Mouse (Mus musculus): ENCODE data around the gene Nipal3. TPM values are rescaled to one million over a fixed set of nuclear protein-coding genes. Genes with fewer than 3 reads are reported as not detected.

The Nipal3 gene
- polyA plus RNA-seq, 1 experiment from 2014 or later = 6.8 TPM

DNA sequence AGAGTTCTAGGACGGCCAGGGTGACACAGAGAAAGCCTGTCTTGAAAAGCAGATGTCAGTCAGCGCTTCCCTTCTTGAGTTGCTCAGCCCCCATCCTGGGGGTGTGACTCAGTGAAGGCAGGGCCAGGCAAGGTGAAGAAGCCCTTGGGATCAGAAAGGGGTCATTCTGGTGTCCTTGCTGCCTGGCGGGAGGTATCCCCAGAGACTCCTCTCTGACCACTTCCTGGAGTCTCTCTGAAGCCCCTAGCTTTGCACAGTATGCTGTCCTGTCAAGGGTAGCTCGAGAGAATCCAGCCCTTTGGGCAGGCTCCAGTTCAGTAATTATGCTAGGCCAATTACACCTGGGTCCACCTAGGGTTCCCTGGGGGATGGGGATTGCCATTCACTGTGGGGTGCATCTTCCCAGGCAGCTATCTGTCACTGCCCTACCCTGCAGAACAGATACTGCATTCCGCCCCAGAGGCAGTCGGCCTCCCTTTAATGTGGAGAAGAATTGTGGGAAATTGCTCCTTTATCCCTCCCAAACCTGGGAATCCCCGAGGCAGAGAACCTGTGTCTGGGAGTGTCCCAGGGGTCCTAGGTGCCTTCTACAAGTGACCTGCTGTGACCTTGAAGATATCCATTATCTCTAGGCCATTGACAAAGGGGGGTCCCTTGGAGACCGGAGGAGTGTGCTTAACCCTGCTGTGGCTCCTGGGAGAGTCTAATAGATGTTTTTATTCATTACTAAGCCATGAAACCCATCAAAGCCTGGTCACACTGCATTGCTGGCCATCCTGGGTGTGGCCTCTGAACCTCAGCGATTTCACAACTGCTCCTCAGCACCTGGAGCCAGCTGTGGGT lies 37.2 kb upstream of the Nipal3 start:
- Histone ChIP-seq H3K36me3 (ENCODE audit: insufficient read depth, low read length) (no peaks in the 10 kb centered on the region), H3K27me3 (ENCODE audit: insufficient read depth, low read length) (no peaks in the 10 kb centered on the region), H3K4me1 (replicated peaks; ENCODE audit: insufficient read depth, low read length) (no peaks in the 10 kb centered on the region), H3K4me2 (ENCODE audit: low read length) (no peak overlapping the region), H3K4me3 (replicated peaks; ENCODE audit: low read depth, low read length) (no peak overlapping the region), H3K27ac (no peak overlapping the region), H3K9ac (ENCODE audit: low read depth, low read length) (no peak overlapping the region), H3K9me3 (replicated peaks; ENCODE audit: low read length) (peaks cover 6% of the 10 kb centered on the region)
- DNase-seq (ENCODE audit: low spot score) (no peak), ATAC-seq (replicated peaks; ENCODE audit: low FRiP score, low read depth) (no peak; the same call in 1 of the 2 replicates)
- TF ChIP-seq CTCF (IDR thresholded peaks at IDR 0.05; ENCODE audit: low read depth) = no peak
- WGBS = 55% methylated on average over 9 of the region's 9 CpGs

DNA sequence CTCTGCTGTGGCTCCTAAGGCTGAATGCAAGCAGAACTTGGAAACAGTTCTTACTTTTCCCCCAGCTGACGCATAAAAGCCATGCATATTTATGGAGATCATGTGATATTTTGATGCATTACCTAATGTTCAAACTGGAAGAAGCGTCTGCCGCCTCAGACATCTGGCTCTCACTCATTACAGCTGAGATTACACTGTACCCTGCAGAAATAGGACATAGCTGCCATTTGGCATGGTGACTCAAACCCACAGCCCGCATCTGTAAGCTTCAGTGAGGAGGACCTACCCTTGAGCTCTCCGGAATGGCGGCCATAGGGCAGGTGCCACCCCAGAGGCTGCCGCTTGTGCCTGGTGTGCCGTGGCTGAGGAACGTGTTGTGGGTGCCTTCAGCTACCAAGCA lies 36.4 kb upstream of the Nipal3 start:
- Histone ChIP-seq H3K9ac (ENCODE audit: low read depth, low read length) (no peak overlapping the region), H3K4me1 (replicated peaks; ENCODE audit: insufficient read depth, low read length) (peaks cover under 1% of the 10 kb centered on the region; the same call in 1 of the 2 replicates), H3K4me2 (ENCODE audit: low read length) (no peak overlapping the region), H3K27ac (no peak overlapping the region), H3K27me3 (ENCODE audit: insufficient read depth, low read length) (no peaks in the 10 kb centered on the region), H3K9me3 (replicated peaks; ENCODE audit: low read length) (peaks cover 6% of the 10 kb centered on the region), H3K36me3 (ENCODE audit: insufficient read depth, low read length) (no peaks in the 10 kb centered on the region), H3K4me3 (replicated peaks; ENCODE audit: low read depth, low read length) (no peak overlapping the region)
- DNase-seq (ENCODE audit: low spot score) = no peak
- WGBS = 87% methylated on average over 9 of the region's 9 CpGs
- ATAC-seq (replicated peaks; ENCODE audit: low FRiP score, low read depth) = no peak
- no peak for TF ChIP-seq CTCF (IDR thresholded peaks at IDR 0.05; ENCODE audit: low read depth)

DNA sequence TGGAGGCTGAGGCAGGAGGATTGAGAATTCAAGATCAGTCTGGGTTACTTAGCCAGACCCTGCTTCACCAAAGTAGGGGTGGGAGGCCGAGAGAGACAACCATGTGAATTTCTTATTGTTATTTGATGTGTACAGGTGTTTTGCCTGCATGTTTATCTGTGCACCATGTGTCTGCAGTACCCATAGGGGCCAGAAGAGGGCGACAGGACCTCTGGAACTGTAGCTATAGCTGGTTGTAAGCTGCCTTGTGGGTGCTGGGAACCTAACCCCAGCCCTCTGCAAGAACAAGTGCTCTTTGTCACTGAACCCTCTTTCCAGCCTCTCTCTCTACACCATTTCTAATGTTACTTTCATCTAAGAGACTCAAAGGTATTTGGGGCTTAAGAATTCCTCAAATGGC lies 35.4 kb upstream of the Nipal3 start:
- Histone ChIP-seq H3K4me3 (replicated peaks; ENCODE audit: low read depth, low read length) (no peak overlapping the region), H3K27ac (no peak overlapping the region), H3K27me3 (ENCODE audit: insufficient read depth, low read length) (no peaks in the 10 kb centered on the region), H3K9me3 (replicated peaks; ENCODE audit: low read length) (peaks cover 6% of the 10 kb centered on the region), H3K9ac (ENCODE audit: low read depth, low read length) (no peak overlapping the region), H3K4me1 (replicated peaks; ENCODE audit: insufficient read depth, low read length) (peaks cover 5% of the 10 kb centered on the region; the same call in 1 of the 2 replicates), H3K4me2 (ENCODE audit: low read length) (no peak overlapping the region), H3K36me3 (ENCODE audit: insufficient read depth, low read length) (no peaks in the 10 kb centered on the region)
- DNase-seq (ENCODE audit: low spot score) = no peak
- TF ChIP-seq CTCF (IDR thresholded peaks at IDR 0.05; ENCODE audit: low read depth) = peak; percentile 23; the same call in 1 of the 2 replicates
- no peak for ATAC-seq (replicated peaks; ENCODE audit: low FRiP score, low read depth)
- WGBS = 80% methylated on average over 2 of the region's 2 CpGs

DNA sequence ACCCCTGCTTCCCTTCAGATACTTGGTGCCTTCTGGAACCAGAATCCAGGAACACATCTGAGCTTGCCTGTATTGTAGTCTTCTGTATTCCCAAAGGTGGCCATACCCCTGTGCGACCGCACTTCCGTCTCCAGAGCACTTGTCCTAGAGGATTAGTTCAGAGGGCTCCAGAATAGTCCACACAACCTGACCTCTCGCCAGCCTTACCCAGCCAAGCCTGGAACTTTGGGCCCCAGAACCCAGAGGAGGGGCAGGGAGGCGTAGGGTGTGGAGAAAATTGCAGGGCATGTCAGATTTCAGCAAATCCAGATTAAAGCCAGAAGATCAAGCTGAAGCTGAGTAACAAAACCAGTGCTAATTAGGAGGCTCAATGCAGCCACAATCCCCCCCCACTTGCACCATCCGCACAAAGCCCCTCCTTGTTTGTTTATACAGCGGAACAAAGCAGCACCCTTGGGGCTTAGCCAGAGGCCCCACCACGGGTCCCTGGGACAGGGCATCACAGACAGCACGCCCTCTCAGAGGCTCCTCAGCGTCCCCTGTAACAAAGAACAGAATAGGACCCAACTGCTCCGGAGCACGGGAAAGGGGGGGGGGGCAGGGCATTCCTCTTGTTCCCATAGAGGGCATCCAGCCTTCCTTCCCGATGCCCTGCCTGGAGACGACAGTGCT lies 31.3 kb upstream of the Nipal3 start:
- H3K27me3 ChIP-seq (ENCODE audit: insufficient read depth, low read length) = no peaks in the 10 kb centered on the region
- peaks cover 6% of the 10 kb centered on the region for H3K9me3 ChIP-seq (replicated peaks; ENCODE audit: low read length)
- no peak overlapping the region for H3K4me3 ChIP-seq (replicated peaks; ENCODE audit: low read depth, low read length)
- no peak overlapping the region for H3K9ac ChIP-seq (ENCODE audit: low read depth, low read length)
- H3K4me1 ChIP-seq (replicated peaks; ENCODE audit: insufficient read depth, low read length) = peaks cover 5% of the 10 kb centered on the region; the same call in 1 of the 2 replicates
- no peak for TF ChIP-seq CTCF (IDR thresholded peaks at IDR 0.05; ENCODE audit: low read depth)
- H3K27ac ChIP-seq = no peak overlapping the region
- H3K4me2 ChIP-seq (ENCODE audit: low read length) = no peak overlapping the region
- no peak for DNase-seq (ENCODE audit: low spot score)
- ATAC-seq (replicated peaks; ENCODE audit: low FRiP score, low read depth) = no peak
- H3K36me3 ChIP-seq (ENCODE audit: insufficient read depth, low read length) = no peaks in the 10 kb centered on the region
- WGBS = 36% methylated on average over 14 of the region's 14 CpGs

DNA sequence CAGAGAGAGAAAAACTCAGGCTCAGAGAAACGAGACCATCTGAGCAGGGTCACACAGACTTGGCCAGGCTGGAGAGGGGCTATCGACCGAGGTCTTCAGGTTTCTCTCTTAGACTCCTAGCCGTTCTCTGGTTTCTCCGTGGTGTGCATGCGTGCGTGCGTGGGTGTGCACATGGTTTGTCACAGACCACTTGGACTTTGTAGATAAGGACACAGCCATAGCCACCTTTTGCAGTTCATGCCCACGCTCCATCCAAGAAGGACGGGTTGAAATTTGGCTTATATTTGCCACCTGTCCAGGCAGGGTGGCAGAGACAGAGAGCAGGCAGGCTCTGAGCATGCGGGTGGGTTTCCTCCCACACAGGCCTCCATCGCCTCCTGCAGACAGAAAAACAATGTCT lies 30.2 kb upstream of the Nipal3 start:
- H3K27ac ChIP-seq = no peak overlapping the region
- H3K36me3 ChIP-seq (ENCODE audit: insufficient read depth, low read length) = no peaks in the 10 kb centered on the region
- H3K4me1 ChIP-seq (replicated peaks; ENCODE audit: insufficient read depth, low read length) = peaks cover 5% of the 10 kb centered on the region; the same call in 1 of the 2 replicates
- ATAC-seq (replicated peaks; ENCODE audit: low FRiP score, low read depth) (no peak), DNase-seq (ENCODE audit: low spot score) (no peak)
- H3K27me3 ChIP-seq (ENCODE audit: insufficient read depth, low read length) = no peaks in the 10 kb centered on the region
- H3K4me3 ChIP-seq (replicated peaks; ENCODE audit: low read depth, low read length) = no peak overlapping the region
- TF ChIP-seq CTCF (IDR thresholded peaks at IDR 0.05; ENCODE audit: low read depth) = no peak
- no peak overlapping the region for H3K9ac ChIP-seq (ENCODE audit: low read depth, low read length)
- no peak overlapping the region for H3K4me2 ChIP-seq (ENCODE audit: low read length)
- H3K9me3 ChIP-seq (replicated peaks; ENCODE audit: low read length) = no peaks in the 10 kb centered on the region
- WGBS = 40% methylated on average over 12 of the region's 12 CpGs

DNA sequence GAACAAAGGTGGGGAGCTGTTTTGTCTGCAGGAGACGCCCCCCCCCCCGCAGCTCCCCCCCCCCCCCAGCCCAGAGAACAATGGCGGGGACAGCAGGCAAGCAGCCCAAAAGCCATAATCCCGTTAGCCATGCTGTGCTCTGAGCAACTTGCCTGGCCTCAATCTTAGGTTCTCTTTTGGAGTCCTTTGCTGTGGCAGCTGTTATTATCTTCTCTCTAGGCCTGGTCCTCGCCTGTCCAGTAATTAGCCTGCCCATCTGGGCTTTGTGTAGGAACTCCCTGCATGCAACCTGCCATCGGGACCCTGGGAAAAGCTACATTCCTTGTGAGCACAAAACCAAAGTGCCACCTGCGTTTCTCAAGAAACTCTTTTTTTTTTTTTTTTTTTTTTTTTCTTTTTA lies 29.1 kb upstream of the Nipal3 start:
- no peaks in the 10 kb centered on the region for H3K36me3 ChIP-seq (ENCODE audit: insufficient read depth, low read length)
- H3K27ac ChIP-seq = no peak overlapping the region
- peaks cover 5% of the 10 kb centered on the region; the same call in 1 of the 2 replicates for H3K4me1 ChIP-seq (replicated peaks; ENCODE audit: insufficient read depth, low read length)
- no peak overlapping the region for H3K4me3 ChIP-seq (replicated peaks; ENCODE audit: low read depth, low read length)
- H3K9me3 ChIP-seq (replicated peaks; ENCODE audit: low read length) = no peaks in the 10 kb centered on the region
- H3K4me2 ChIP-seq (ENCODE audit: low read length) = no peak overlapping the region
- no peak overlapping the region for H3K9ac ChIP-seq (ENCODE audit: low read depth, low read length)
- ATAC-seq (replicated peaks; ENCODE audit: low FRiP score, low read depth) = no peak
- H3K27me3 ChIP-seq (ENCODE audit: insufficient read depth, low read length) = no peaks in the 10 kb centered on the region
- 11% methylated on average over 6 of the region's 7 CpGs for WGBS
- no peak for TF ChIP-seq CTCF (IDR thresholded peaks at IDR 0.05; ENCODE audit: low read depth)
- no peak for DNase-seq (ENCODE audit: low spot score)
